Mouse (Mus musculus) heart, postnatal 36 days (tissue): ENCODE results near the gene Tgds. TPM values are rescaled to one million over a fixed set of nuclear protein-coding genes. Genes with fewer than 3 reads are reported as not detected.
"Not testable (repeated sequence)": the region's sequence is repeated elsewhere in the genome, so short reads cannot be mapped to it uniquely, and the experiment has no call there.

Experiments
- DNase-seq, 2 experiments: peaks; one replicate each; pipeline ENCODE4 v3.0.0; 2021 to 2022
- intact Hi-C: fragments of 180-260 bp; cut with DNase I; formaldehyde crosslinking; loops from one replicate; pipeline ENCODE4 v1.15.1; 2025
- total RNA-seq, 2 experiments: library from RNA; stranded (reverse); gene quantifications; 2 replicates each; pipeline ENCODE4 v1.2.3; 2021

The Tgds gene
- total RNA-seq, 2 experiments from 2014 or later: 9.2 to 9.6 TPM

DNA sequence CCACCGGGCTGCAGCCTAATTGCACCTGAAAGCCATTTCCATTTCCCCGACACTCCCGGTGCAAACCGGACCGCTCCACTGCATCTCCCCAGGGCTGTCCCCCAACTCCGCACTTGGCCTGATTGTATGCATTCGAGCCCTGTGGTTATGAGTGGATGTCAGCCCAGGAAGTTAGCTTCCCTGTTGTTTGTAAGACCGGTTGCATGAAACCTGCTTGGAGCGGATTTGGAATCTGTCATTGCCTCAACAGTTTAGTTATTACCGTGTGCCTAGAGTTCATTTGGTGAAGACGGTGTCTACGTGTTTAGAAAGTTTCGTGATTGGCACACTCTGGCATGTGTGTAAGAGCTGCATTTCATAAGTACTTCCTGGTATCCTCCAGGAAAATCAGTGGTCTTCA is 4.9 kb upstream of the Tgds start:
- intact Hi-C loops: loop anchor here (2.0 to 5.0 kb wide), 2 partner anchors 49 to 100 kb away; partner anchors contain the start of gene Sox21

DNA sequence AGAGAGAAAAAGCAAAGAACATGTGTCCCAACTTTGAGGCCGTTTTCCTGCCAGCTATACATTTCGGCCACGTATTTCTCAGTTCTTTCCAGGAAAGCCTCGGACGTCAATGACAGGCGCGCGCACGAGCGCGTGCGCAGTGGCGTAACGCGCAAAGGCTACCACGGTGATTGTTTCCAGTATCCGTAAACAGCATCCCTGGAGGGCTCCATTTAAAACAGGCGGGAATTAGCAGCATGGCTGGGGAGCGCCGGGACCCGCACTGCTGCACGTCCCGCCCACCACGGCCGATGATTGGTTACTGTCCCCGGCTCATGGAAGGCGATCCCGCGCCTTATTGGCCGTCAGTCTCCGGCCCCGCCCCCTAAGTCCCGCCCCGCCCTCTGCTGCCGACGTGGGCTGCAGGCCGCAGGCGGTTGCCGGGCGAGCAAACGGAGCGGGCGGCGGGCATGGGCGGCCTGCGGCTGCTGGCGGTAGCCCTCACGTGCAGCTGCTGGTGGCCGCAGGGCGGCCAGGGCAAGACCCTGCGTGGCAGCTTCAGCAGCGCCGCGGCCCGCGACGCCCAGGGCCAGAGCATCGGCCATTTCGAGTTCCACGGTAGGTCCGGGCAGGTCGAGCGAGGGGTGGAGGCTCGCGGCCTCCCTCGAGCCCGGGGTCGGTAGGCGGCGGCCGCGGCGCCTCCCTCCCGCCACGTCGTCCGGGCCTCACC is 4.3 kb upstream of the Tgds start, which contains the start of gene Gpr180:
Gene Gpr180, plus strand, starts transcription at position 415 of the 709 bp plus-strand sequence.
- intact Hi-C loops: loop anchor here (2.0 to 5.0 kb wide), 2 partner anchors 48 to 100 kb away; partner anchors contain the start of gene Sox21
- peak; percentile 93 to 98 for DNase-seq

More for the DNA sequence above, 4.9 kb upstream of the Tgds start:
- DNase-seq: no peak

DNA sequence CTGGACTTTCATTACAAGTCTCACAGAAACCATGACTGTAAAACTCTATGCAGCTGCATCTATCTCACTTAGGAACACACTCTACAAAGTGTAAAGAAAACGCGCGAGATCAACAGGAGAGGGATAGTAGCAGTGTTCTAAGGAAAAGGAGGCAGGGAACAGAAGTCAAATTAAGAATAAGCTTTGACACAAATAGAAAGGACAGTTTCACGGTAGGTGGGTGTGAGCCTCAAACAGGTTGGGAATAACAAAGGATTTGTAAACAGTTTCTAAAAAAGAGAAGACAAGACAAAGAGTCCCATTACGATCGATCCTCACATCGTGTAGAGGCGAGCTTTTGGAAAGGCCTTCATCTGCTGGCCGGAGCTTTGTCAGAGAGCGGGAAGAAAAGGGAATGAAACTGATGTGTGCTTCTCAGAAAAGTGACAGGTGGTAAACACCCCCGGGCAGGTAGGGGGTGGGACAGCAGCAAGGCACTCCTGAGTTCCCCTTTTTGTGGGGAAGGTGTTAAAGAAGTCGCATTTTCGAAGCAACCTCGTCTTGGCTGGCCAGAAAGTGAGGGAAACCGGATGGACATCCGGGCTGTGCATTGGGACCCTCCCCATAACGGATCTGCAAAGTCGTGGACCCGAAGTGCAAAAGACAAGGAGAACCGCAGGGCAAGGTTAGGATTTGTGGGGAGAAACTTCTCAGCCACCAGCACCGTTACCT is 469 bp downstream of the Tgds start:
- DNase-seq: no peak
- intact Hi-C loops: loop anchor here (5.0 kb wide), 2 partner anchors 125 to 805 kb away; partner anchors contain the start of gene Dnajc3

DNA sequence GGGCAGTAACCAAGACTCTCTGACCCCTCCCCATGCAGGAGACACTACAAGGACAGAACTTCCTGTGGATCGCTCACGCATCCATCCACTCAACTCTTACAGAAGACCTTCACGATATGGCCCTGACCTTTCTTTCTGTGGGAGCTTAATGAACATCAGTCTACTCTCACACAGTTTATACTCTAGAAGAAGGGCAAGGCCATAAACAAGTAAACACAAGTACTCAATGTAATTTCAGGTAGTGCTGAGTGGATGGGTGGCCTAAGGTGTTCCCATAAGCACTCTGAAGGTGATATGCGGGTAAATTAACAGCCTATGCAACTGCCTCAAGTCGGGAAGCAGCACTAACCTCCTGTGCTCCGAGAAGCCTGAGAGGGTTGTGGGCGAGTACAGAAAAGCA is 1.1 kb downstream of the Tgds start:
- intact Hi-C loops: loop anchor here (5.0 kb wide), 2 partner anchors 124 to 806 kb away; partner anchors contain the start of gene Dnajc3
- no peak for DNase-seq

DNA sequence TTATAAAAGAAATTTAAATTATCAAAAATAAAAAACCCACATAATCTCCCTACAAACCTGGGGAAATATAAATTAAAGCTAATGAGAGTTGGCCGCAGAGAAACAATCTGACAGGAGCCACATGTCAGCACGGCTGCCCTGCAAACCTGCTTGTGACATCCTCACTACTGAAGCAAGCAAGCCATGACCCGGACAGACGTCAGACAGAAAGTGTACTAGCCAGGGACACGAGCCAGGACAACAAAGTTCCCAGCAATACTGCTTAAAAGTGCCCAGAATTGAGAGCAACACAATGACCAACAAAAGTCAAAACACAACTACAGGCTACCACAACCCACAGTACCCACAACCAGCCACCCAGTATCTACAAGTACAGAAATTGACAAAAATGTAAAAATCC is 6.3 kb downstream of the Tgds start:
- intact Hi-C loops: no loop called here
- DNase-seq: no peak

DNA sequence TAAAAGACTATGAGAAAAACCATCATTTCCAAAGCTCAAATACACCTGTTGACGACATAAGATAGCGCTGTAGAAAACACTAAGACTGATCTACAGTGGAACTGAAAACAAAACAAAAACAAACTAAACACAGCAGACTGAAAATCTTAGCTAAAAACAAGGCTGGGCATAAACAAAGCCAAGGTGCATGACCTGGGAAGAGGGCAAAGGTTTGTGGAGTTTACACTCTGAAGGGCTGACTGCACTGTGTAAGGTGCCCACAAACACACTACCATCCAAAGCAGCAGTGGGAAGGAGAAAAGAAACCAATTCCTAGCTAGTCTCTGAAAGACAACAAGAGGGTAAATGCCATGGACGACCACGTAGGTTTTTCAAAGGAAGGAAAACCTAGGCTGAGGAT is 7.8 kb downstream of the Tgds start:
- intact Hi-C loops: no loop called here
- DNase-seq: no peak

DNA sequence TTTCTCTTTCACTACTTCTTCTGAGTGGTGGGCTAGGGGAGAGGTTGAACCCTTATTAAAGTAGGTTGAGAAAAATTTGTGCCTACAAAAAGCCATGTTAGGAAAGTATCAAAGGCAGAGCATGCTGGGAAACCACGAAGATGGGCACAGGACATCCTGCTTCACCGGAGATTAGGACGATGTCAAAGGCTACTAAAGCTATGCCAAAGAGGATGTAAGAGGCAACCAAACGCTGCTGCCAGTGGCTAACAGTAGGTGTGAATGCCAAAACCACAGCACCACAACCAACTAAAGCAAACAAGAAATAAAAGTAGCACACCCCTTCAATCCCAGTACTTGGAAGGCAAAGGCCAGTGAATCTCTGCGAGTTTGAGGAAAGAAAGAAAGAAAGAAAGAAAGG is 8.4 kb downstream of the Tgds start:
- DNase-seq: no peak
- intact Hi-C loops: no loop called here

DNA sequence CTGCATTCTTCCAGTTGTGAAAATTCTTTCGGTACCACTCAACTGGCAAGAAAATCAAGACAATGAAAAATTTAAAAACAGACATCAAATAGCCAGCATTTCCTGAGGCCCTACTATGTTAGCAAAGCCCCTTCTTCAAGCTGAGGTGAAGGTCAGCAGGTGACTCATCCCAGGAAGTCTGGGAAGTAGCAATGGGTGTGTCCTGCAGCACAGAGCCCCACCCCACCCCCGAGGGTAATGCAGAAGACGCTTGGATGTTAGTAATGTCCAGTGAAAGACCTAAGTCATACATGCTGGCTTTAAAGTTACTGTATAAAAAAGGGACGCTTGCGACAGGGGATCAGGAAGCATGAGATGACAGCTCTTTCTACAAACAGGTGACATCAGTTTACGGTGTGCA is 19.4 kb downstream of the Tgds start:
- DNase-seq: no peak
- intact Hi-C loops: no loop called here

DNA sequence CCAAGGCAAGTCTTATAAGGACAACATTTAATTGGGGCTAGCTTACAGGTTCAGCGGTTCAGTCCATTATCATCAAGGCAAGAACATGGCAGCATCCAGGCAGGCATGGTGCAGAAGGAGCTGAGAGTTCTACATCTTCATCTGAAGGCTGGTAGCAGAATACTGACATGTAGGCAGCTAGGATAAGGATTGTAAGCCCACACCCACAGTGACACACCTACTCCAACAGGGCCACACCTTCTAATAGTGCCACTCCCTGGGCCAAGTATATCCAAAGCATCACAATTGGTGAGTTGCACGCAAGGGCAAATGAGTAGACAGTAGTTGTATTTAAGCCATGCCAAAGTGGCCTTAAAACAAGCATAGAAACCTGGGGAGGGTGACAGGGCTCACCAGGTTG is 25.1 kb downstream of the Tgds start:
- intact Hi-C loops, DNase-seq: not testable (repeated sequence)

DNA sequence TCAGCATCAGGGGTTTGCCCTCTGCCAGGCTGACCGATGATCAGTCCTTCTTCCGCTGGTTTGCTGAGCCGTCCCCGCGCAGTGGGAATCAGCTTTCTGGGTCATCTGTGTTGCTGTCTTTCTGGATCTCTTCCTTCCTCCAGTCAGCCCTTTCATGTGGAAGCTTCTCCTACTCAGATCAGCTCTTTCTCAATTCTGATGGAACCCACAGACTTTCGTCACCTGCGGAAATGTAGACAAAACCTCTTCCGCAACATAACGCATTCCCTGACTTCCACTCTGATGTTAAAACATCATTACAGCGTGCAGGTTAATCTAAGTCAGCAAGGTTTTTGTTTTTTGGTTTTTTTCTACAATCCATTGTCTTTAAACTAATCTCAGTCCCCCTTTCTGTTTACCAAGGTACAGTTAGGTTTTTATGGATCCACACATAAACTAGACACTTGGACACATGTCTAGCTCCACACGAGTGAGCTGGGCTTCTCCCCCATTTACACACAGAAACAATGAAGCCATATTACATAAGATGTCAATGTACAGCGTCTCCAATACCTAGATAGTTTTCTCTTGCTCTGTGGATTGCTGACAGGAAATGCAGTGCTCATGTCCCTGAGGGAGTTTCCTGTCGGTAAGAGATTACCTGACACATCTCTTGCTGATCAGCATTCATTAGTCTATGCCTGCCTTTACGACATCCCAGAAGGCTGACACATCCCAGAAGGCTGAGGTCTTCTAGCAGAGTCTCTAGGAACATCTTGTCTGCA is 31.1 kb downstream of the Tgds start:
- intact Hi-C loops: no loop called here
- DNase-seq: no peak

DNA sequence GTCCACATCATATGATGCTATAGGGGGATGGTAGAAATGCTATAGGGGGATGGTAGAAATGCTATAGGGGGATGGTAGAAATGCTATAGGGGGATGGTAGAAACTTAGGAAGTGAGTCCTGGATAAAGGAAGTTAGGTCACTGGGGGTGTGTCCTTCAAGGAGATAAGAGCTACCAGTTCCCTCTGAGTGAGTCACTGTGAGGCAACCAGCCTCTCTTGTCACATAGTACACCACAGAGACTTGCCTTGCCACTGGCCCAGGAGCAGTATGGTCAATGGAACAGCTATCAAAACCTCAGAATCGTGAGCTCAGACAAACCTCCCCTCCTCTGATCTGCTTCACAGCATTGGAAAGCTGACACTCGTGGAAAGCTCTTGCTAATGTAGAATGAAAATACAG is 34.3 kb downstream of the Tgds start:
- intact Hi-C loops: no loop called here
- DNase-seq: no peak

DNA sequence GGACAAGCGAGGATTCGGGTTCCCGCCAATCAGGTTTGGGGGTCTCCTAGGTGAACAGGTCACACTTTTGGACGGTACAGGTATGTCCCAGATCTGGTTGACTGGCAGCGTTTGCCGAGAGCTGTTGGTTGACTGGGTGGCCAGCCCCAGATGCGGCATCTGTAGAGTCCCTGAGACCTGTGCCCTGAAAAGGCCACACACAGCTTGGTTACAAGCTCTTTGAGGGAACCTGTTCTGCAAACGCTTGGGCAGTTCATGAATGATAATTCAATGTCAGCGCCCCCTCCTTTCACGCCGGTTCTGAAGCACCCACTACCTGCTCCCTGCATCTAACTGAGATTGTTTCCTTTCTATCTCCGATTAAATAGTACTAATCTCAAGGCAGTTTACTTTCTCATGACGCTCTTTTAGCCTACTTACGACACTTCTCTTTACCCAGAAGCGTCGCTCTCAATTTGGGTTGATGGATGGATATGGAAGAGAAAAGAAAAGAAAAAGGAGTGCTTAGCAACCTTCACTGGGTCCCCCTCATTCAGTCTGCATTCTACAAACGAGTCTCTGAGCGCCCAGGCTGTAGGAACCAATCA is 42.7 kb downstream of the Tgds start:
- no peak for DNase-seq
- intact Hi-C loops: loop anchor here (2.0 to 5.0 kb wide), 2 partner anchors 47 to 48 kb away; partner anchors contain the start of gene Gpr180

DNA sequence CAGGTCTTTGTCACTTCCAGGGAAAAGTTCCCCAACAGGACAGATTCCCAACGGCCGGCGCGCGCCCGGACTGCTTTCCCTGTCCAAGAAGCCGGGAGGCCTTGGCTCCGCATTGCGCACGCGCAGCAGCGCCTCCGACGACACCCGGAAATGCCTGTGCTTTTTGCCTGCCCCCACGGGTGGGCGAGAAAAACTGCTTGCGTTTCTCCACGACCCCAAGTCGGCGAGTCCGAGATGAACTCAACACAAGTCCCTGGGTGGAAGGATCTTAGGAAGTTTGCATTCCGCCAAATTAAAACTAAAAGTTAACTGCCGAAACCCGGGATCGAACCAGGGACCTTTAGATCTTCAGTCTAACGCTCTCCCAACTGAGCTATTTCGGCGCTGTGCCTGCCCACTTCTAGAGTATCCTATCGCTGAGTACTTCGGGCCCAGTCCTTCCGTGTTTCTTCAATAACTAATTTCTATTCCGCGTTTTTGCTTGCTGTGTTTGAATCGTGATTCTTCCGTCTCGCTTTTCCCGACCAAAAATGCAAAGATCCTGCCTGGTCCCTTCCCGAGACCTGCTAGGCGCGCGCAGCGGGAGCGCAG is 43.2 kb downstream of the Tgds start:
- intact Hi-C loops: loop anchor here (2.0 to 5.0 kb wide), 2 partner anchors 47 kb away; partner anchors contain the start of gene Gpr180

DNA sequence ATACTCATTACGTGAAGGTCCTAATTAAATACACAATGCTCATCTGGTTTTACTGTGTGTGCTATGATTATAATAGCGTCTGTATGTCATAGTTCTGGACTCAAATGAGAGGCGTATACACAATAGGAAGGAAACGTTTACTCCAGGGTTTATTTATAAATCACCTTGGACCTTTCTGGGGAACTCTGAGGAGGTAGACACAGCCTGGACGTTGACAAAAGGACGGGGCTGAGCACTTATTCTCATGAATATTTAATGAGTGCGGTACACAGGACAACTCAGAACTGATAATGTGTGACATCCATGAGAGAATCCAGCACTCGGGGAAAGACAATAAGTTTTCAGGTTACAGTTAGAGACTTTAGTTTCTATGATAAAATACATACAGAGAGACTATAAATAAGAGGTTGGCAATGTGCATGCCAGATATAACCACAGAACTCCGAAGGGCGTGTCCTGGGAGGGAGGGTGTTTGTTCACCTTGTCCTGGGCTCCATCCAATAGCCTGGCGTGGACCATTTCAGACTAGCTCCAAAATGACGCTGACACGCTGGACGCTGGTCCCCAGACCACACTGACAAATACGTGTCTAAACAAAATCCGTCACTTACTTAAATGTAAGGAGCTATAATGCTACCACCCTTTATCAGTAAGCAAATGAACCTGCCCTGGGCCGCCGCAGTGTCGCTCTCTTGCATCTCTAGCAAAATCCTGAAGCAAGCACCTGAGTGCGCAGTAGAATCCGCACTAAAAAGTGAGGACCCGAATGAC is 43.9 kb downstream of the Tgds start:
- DNase-seq: no peak
- intact Hi-C loops: loop anchor here (2.0 to 5.0 kb wide), 2 partner anchors 46 to 48 kb away; partner anchors contain the start of gene Gpr180

More for the DNA sequence above, 43.2 kb downstream of the Tgds start:
- DNase-seq: peak; percentile 95 to 97

DNA sequence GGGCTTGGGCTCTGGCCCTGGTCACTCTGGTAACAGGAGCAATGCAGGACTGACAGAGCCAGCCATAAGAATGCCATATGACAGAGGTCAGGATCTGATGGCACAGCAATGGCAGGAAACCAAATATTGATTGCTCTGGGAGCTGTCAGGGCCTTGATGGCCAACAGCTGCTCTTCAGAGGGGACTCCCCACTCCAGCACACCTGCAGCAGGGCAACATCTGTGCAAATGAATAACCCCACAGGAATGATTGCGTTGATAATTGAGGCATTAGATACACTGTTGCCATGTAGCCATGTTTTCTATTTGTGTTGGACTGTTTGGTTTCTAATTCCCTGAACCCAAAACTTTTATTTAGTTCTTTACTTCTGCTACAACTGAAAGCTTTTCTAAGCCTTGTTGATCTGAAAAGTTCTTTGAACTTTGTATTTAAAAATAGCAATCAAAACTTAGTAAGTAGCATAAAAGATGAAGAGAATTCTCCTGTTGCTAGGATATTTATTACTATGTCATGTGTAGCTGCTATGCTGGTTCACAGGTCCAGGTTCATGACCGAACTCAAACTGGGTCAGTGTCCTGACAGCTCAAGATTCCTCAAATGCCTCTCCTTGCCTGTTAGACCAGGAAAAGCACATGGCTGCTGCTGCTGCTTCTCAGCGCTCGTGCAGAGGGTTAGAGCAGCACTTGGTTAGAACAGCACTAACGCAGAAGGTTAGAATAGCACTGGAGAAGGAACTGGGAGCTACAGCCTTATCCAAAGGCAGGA is 46.1 kb downstream of the Tgds start:
- no peak for DNase-seq
- intact Hi-C loops: loop anchor here (5.0 kb wide), 1 partner anchor 44 kb away; no protein-coding TSS in a partner anchor

DNA sequence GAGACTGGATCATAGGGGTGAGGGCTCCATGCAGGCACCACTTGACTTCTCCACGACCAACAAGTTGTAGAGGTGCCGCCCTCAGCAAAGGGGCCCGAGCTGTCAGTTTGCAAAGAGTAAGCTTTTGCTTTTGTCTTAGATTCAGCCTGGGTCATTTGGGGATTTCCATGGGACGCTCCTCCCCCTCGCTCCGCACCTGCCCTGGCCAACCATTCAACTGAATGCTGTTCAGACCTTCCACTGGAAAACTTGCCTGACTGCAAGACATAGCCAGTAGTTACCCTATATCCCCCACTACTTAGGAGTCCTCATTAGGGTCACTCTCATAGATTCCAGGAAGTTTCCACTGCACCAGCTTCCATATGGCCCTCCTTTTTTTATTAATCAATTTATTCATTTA is 48.7 kb downstream of the Tgds start:
- intact Hi-C loops: no loop called here
- DNase-seq: no peak

DNA sequence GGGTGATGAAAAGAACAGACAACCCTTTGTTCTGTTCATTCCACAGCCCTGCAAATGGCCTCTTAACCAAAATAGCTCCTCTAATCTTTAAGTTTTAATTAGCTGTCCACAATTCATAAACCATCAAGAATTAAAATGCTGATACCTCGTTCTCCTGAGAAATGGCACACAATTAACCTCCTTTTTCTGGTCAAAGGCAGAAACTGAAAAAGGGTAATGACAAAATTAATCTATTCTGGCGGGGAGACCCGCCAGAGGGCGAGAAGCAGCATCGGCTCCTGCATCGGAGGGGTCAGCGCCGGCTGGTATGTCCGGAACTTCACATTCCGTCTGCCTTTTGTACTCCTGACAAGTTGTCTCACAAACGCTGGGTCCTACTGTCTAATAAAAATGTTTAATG is 51.9 kb downstream of the Tgds start:
- DNase-seq: no peak
- intact Hi-C loops: no loop called here

DNA sequence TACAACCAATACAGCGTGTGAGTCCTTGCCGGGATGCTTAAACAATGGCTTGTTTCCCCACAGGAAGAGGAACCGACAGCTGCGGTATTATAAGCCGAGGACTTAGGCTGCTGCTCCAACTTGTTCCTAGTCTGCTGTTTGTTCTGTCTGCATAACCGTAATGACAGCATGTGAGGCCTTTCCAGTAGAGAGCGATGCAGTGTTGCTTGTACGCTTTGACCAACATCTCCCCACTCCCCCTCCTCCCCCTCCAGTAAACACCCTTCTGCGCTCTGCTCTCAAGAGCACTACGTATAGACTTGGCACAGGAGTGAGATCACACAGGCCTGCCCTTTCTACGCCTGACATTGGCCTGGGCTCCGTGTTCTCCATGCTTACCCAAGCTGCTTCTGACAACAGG is 62.5 kb downstream of the Tgds start:
- DNase-seq: no peak
- intact Hi-C loops: no loop called here
